Mouse (Mus musculus) hindbrain, embryonic 12.5 days (tissue): ENCODE measurements around the gene 1810010D01Rik. TPM values are rescaled to one million over a fixed set of nuclear protein-coding genes. Genes with fewer than 3 reads are reported as not detected.

ENCODE experiments used
- ATAC-seq: fragments of 200-750 bp; cut with Nextera tagmentation; 2 replicates; pipeline ENCODE4 v1.8.0; 2017; ENCODE audit warnings: moderate TSS enrichment; ENCODE audit not compliant: low FRiP score
- H3K27ac ChIP-seq: fragments of 300-500 bp; sonication (generic); 2 replicates; pipeline ENCODE4 v1.5.1; 2016; ENCODE audit warnings: mild to moderate bottlenecking
- H3K27me3 ChIP-seq: fragments of 300-500 bp; sonication (generic); 2 replicates; pipeline ENCODE4 v1.6.1; 2016; ENCODE audit warnings: mild to moderate bottlenecking
- H3K36me3 ChIP-seq: fragments of 300-500 bp; sonication (generic); 2 replicates; pipeline ENCODE4 v1.6.1; 2016; ENCODE audit warnings: mild to moderate bottlenecking
- H3K4me1 ChIP-seq: fragments of 300-500 bp; sonication (generic); 2 replicates; pipeline ENCODE4 v1.6.1; 2016
- H3K4me2 ChIP-seq: fragments of 300-500 bp; sonication (generic); replicated peaks from 2 replicates; pipeline ENCODE4 v1.6.1; 2016; ENCODE audit warnings: mild to moderate bottlenecking
- H3K4me3 ChIP-seq: fragments of 300-500 bp; sonication (generic); 2 replicates; pipeline ENCODE4 v1.5.1; 2016; ENCODE audit warnings: mild to moderate bottlenecking
- H3K9ac ChIP-seq: fragments of 300-500 bp; sonication (generic); 2 replicates; pipeline ENCODE4 v1.6.1; 2016; ENCODE audit warnings: mild to moderate bottlenecking, moderate library complexity
- H3K9me3 ChIP-seq: fragments of 300-500 bp; sonication (generic); replicated peaks from 2 replicates; pipeline ENCODE4 v1.6.1; 2016; ENCODE audit warnings: mild to moderate bottlenecking
- WGBS: fragments of 180-500 bp; shearing (Covaris S2); methylation state at CpG from one replicate; pipeline ENCODE4 v1.1.7; 2016; 5-methylcytosine and 5-hydroxymethylcytosine counted together
- polyA plus RNA-seq: library from polyadenylated mRNA; unstranded; fragments of >200 nt; fragmentation: Nextera tagmentation; extraction: Ambion mirVana; gene quantifications from 2 replicates; pipeline ENCODE4 v1.2.1, GENCODE M21; 2016

1810010D01Rik gene
- 0.35 TPM in 1 of 2 replicates, not detected in the other for polyA plus RNA-seq

DNA sequence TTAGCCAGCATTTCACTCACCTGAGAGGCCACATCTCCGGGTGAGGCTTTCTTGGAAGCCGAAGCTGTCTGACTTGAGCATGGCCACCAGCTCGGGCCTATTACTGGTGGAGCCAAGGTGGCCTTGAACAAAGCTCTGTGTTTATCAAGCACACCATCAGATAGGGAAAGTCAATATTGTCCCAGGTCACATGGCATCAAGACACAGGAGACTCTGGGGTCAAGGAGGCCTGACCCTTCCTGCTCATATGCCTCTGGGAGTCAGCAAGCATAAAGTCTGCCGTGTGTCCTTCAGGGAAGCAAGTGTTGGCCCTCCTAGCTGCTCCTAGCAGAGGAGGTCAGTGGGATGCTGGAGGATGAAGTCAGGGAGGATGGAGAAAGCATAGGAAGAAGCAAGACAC is at the start of gene 1810010D01Rik:
Gene 1810010D01Rik (minus strand): TSS at position 114 of the 400 bp plus-strand sequence.
- 0 out of 2 replicates have a peak, but pooled peaks cover 6% of the 10 kb centered on the region for H3K27me3 ChIP-seq
- 82% methylated on average over 4 of the region's 4 CpGs for WGBS
- no peaks in the 10 kb centered on the region for H3K9me3 ChIP-seq
- no peak within 1 kb of the TSS for H3K4me3 ChIP-seq
- peak within 1 kb of the TSS; percentile 97 for H3K27ac ChIP-seq
- peaks cover 42% of the 10 kb centered on the region for H3K4me1 ChIP-seq
- H3K9ac ChIP-seq: no peak within 1 kb of the TSS
- H3K4me2 ChIP-seq: no peak within 1 kb of the TSS
- H3K36me3 ChIP-seq: no peaks in the 10 kb centered on the region
- no peak for ATAC-seq

DNA sequence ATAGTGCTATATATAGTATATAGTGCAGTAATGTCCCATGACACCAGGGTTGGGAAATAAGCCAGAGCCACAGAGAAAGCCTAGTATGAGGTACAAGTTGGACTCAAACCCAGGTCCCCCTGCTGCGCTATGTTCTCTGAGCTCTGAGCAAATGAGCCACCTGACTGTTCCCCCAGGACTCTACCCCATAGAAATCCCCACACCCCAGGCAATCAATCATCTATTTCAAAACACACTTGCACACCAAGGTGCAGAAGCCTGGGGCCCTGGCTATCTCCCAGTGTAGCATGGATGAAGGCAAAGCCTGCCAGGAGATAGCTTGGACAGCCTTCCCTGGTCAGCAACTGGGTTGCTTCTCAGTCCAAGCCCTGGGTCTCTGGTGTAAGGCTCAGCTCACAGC is 48.2 kb upstream of the 1810010D01Rik start:
- 82% methylated on average over 1 of the region's 1 CpGs for WGBS
- no peak overlapping the region for H3K4me2 ChIP-seq

DNA sequence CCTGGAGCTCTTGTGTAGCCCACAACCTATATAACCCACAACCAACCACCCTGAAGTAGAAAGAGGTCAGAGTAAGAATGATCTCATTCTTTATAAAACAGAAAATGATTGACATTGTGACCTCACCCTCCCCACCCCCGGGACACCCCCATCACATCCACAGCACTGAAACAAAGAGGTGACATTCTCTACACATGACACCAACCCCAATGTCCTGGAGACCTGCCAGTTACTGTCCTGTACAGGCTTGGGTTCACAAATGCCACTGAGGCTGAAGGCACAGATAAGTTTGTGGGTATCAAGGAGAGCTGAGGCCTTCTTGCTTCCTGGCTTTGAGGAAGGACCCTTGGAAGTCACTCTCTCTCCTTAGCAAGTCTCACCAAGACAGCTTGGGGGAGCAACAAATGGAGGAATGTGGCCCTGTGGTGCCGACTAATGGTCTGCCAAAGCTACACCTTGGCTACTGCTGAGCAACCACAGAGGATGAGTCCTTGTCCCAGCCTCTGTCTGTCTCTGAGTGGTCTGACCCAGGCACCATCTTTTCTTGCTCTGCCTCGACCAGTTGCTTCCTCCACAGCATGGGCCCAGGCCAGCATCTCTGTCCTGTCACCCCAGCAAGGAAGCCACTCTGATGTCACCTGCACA is 46.2 kb upstream of the 1810010D01Rik start:
- H3K9me3 ChIP-seq: no peaks in the 10 kb centered on the region
- H3K4me3 ChIP-seq: no peak overlapping the region
- 60% methylated on average over 3 of the region's 3 CpGs for WGBS
- no peaks in the 10 kb centered on the region for H3K4me1 ChIP-seq
- no peak overlapping the region for H3K27ac ChIP-seq
- H3K27me3 ChIP-seq: no peaks in the 10 kb centered on the region
- 0 out of 2 replicates have a peak, but pooled peaks cover 4% of the 10 kb centered on the region for H3K36me3 ChIP-seq
- H3K4me2 ChIP-seq: no peak overlapping the region
- no peak overlapping the region for H3K9ac ChIP-seq
- no peak for ATAC-seq

More for the DNA sequence above, 48.2 kb upstream of the 1810010D01Rik start:
- Histone ChIP-seq H3K27me3 (no peaks in the 10 kb centered on the region), H3K9ac (no peak overlapping the region), H3K4me1 (no peaks in the 10 kb centered on the region), H3K4me3 (no peak overlapping the region), H3K27ac (no peak overlapping the region), H3K9me3 (no peaks in the 10 kb centered on the region), H3K36me3 (peaks cover 12% of the 10 kb centered on the region; the same call in 1 of the 2 replicates)
- ATAC-seq: no peak

DNA sequence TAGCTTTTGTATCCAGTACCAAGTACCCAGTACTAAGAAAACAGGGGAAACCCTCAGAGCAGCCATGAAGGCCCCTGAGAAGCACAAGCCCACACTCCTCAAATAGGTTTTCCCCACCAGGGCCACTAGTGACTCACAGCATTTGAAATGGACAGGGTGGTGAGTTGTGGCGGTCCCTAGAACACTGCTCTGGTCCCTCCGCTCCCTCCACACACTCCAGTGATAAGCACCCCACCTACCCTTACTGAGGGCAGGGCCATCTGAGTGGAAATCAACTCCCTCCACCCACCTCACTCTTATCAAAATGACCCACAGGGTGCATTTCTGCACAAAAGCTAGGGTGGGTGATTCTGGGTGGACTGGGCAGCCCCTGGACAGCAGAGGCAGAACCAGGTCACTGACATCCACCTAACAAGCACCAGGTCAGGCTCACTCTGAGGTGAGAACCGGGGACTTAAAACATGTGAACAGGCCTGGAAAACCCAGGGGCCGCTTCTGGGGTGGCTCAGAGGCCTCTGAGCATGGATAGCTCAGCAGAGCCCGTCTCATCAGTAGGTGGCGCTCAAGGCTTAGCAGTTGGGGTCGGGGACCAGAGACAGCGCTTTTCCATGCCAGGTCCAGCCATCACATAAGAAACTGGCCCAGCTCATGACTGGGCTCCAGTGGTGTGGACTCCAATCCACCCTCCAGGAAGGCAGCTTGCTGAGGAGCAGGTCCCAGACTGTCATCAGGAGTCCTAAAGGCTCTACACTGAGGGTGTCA is 45.0 kb upstream of the 1810010D01Rik start:
- Histone ChIP-seq H3K4me3 (no peak overlapping the region), H3K9me3 (no peaks in the 10 kb centered on the region), H3K9ac (no peak overlapping the region), H3K27me3 (no peaks in the 10 kb centered on the region), H3K27ac (no peak overlapping the region), H3K36me3 (0 out of 2 replicates have a peak, but pooled peaks cover 4% of the 10 kb centered on the region), H3K4me2 (no peak overlapping the region), H3K4me1 (no peaks in the 10 kb centered on the region)
- 25% methylated on average over 8 of the region's 8 CpGs for WGBS
- peak; percentile 79 for ATAC-seq

DNA sequence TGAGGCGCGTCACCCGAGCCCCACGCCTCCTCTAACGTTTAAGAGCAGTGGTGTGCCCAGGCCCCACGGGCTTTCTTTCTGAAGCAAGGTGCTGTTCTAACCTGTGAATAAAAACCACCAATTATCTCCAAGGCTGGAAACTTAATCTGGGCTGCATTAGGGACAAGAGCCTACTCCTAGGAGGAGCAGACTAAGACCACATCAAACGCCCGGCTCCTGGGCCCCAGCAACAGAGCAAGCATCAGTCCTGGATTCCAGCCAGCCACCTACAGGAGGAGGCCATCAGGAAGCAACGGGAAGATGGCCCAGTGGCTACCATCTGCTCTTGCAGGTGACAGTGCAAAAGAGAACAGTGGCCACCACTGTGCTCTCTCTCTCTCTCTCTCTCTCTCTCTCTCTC is 42.3 kb upstream of the 1810010D01Rik start:
- Histone ChIP-seq H3K9me3 (no peaks in the 10 kb centered on the region), H3K27me3 (no peaks in the 10 kb centered on the region), H3K36me3 (no peaks in the 10 kb centered on the region), H3K4me3 (no peak overlapping the region), H3K4me2 (no peak overlapping the region), H3K9ac (no peak overlapping the region), H3K27ac (no peak overlapping the region), H3K4me1 (no peaks in the 10 kb centered on the region)
- ATAC-seq: no peak
- 80% methylated on average over 9 of the region's 9 CpGs for WGBS

DNA sequence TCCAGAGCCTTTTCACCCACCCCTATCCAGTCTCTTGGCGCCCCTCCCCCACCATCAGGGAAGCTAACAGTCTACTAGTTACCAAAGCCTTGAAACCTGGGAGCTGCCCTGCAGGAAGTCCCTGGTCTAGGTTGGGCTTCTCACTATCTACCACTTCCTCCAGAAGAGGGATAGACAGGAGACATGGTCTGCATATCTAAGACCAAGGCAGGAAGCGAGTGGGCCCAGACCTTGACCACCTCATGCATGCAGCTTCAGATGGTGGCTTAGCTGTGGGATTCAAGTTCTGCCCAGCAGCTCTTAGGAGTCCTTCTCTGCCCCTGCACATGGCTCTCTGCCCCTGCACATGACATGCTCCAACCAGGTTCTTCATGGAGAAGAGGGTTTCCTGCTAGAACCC is 41.0 kb upstream of the 1810010D01Rik start:
- Histone ChIP-seq H3K27ac (no peak overlapping the region), H3K4me3 (no peak overlapping the region), H3K4me1 (no peaks in the 10 kb centered on the region), H3K4me2 (no peak overlapping the region), H3K9ac (no peak overlapping the region), H3K9me3 (no peaks in the 10 kb centered on the region), H3K36me3 (no peaks in the 10 kb centered on the region), H3K27me3 (0 out of 2 replicates have a peak, but pooled peaks cover 4% of the 10 kb centered on the region)
- no peak for ATAC-seq
- 87% methylated on average over 2 of the region's 2 CpGs for WGBS

DNA sequence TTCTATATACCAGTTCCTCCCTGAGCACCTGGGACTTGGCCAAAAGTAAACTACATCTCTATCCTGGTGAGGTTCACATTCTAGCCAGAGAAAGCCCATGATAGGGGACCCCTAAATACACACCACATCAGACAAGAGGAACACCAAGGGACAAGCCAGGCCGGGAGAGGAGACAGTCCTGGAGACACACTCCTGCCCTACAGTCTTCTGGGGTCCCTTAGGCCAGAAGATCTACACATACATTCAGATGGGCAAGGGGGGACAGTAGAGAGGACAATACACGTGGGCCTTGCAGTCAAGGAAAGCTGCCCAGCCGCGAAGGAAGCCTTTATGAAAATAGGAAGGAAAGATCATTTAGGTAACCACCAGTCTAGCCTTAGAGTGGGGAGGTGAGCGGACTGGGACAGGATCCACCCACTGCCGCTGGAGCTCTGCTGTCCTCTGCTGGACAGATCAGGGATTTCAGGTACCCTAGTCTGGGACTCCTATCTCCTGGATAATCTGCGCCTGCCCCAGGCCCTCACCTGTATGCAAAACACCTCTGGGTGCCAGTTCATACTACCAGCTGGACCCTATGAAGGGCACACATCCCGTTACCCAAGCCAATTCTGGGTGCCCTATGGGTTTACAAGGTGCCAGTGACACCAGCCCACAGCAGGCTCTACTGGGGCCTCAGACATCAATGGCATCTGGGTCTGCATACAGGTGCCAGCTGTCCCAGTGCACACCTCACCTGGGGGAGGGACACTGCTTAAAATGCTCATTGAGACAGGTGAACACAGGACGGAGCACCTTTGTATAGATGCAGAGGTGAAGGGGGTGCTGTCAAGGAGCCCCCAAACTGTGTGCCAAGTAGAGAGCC is 35.2 kb upstream of the 1810010D01Rik start:
- H3K4me3 ChIP-seq: no peak overlapping the region
- ATAC-seq: peak; percentile 63; the same call in 1 of the 2 replicates
- H3K9me3 ChIP-seq: no peaks in the 10 kb centered on the region
- 0 out of 2 replicates have a peak, but pooled peaks cover 4% of the 10 kb centered on the region for H3K4me1 ChIP-seq
- H3K4me2 ChIP-seq: no peak overlapping the region
- H3K9ac ChIP-seq: no peak overlapping the region
- 12% methylated on average over 9 of the region's 9 CpGs for WGBS
- no peak overlapping the region for H3K27ac ChIP-seq
- no peaks in the 10 kb centered on the region for H3K36me3 ChIP-seq
- H3K27me3 ChIP-seq: 0 out of 2 replicates have a peak, but pooled peaks cover 12% of the 10 kb centered on the region

DNA sequence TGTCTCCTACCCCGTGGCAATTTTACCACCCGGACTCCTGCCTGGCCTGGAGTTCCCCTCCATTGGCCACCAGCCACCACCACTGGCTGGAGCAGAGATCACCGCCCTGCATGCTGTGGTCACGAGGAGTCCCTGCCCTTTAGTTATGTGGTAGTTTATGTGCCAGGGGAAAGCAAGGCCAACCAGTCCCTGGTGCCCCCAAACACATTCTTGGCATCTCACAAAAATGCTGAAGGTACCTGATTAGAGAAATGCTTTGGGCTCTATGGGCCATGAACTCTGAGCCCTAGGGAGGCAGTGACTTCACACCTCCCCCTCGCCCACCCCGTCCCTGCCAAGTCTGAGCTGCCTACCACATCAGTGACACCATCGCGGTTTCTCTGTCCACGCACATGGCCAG is 34.1 kb upstream of the 1810010D01Rik start:
- H3K4me1 ChIP-seq: 0 out of 2 replicates have a peak, but pooled peaks cover 4% of the 10 kb centered on the region

DNA sequence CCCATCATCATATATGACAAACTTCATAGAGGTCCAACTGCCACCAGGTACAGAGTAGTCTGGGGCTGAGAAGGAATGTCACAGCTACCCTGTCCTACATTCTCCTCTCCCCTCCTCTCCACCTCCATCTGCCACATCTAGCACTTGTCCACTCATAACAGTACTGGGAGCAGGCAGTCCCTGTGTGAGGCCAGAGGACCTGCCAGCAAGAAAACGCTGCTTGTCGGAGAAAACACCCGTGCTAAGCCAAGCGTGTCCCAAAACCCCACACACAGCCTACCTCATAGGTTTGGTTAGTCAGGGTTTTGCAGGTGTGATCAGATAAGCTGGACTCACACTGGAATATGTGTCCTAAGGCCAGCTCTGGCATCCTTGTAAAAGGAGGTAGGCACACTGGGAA is 33.0 kb upstream of the 1810010D01Rik start:
- H3K27ac ChIP-seq: no peak overlapping the region
- 0 out of 2 replicates have a peak, but pooled peaks cover 4% of the 10 kb centered on the region for H3K4me1 ChIP-seq
- ATAC-seq: no peak
- 84% methylated on average over 4 of the region's 4 CpGs for WGBS
- no peaks in the 10 kb centered on the region for H3K36me3 ChIP-seq
- H3K9ac ChIP-seq: no peak overlapping the region
- H3K27me3 ChIP-seq: 0 out of 2 replicates have a peak, but pooled peaks cover 12% of the 10 kb centered on the region
- no peak overlapping the region for H3K4me2 ChIP-seq
- no peak overlapping the region for H3K4me3 ChIP-seq
- H3K9me3 ChIP-seq: no peaks in the 10 kb centered on the region

More for the DNA sequence above, 34.1 kb upstream of the 1810010D01Rik start:
- Histone ChIP-seq H3K9me3 (no peaks in the 10 kb centered on the region), H3K9ac (no peak overlapping the region), H3K27me3 (0 out of 2 replicates have a peak, but pooled peaks cover 12% of the 10 kb centered on the region), H3K27ac (no peak overlapping the region), H3K4me2 (no peak overlapping the region), H3K4me3 (no peak overlapping the region), H3K36me3 (no peaks in the 10 kb centered on the region)
- 84% methylated on average over 9 of the region's 9 CpGs for WGBS
- ATAC-seq: no peak

DNA sequence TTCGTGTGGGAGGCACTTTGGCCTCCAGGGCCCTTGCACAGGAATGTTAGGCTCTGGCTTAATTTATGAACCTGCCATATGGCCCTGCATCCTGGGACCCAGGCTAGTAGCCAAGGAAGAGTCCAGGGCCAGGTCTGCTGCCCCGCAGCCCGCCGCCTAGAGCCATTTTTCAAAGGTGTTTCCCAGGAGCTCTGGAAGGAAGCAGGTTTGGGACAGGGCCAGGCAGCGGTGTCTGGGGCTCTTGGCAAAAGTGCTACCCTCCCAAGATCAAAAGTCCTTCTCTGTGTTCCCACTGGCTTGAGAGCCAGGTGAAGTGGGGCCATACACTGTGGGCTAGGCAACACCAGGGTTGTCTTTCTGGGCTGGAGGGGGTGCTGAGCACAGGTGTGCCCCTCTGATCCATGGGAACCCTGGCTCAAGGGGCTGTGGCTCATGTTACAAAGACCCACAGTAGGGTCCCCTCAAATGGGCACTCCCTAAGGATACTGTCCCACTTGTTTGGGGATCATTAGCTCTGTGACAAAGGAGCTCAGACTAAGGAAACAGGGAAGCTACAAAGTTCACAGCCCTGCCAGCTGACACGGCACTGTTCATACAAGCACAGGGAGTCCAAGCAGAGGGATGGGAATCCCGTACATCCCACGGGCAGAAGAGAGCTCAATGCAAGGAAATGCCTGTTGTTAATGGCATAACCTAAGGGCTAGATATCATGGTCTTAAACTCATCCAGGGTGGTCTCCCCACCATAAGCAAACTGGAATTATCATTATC is 32.0 kb upstream of the 1810010D01Rik start:
- ATAC-seq: no peak
- no peaks in the 10 kb centered on the region for H3K9me3 ChIP-seq

DNA sequence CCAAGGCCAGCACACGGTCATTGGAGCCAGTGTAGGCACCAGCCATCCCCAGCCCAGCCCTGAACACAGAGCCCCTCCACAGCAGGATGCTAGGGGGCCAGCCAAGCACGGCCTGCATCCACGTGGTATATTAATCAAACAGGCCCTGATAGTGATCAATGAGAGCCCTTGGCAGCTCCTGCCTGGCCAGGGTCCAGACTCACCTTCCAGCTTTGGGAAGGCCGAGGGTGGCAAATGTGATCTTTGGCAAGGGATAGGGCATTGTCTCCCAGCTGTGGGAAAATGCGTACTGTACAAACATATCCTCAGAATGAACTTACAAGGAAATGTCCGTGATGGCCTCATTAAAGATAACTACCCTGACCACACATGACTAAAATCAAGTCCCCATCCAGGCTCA is 31.2 kb upstream of the 1810010D01Rik start:
- Histone ChIP-seq H3K4me1 (0 out of 2 replicates have a peak, but pooled peaks cover 4% of the 10 kb centered on the region), H3K9ac (no peak overlapping the region), H3K27ac (no peak overlapping the region), H3K36me3 (no peaks in the 10 kb centered on the region), H3K27me3 (0 out of 2 replicates have a peak, but pooled peaks cover 8% of the 10 kb centered on the region), H3K4me3 (no peak overlapping the region), H3K4me2 (no peak overlapping the region), H3K9me3 (no peaks in the 10 kb centered on the region)
- whole genome bisulfite sequencing: 61% methylated on average over 6 of the region's 6 CpGs
- no peak for ATAC-seq

More for the DNA sequence above, 32.0 kb upstream of the 1810010D01Rik start:
- no peaks in the 10 kb centered on the region for H3K36me3 ChIP-seq
- no peak overlapping the region for H3K27ac ChIP-seq
- no peak overlapping the region for H3K4me2 ChIP-seq
- H3K4me3 ChIP-seq: no peak overlapping the region
- 0 out of 2 replicates have a peak, but pooled peaks cover 4% of the 10 kb centered on the region for H3K4me1 ChIP-seq
- H3K9ac ChIP-seq: no peak overlapping the region
- 74% methylated on average over 8 of the region's 8 CpGs for WGBS
- 0 out of 2 replicates have a peak, but pooled peaks cover 12% of the 10 kb centered on the region for H3K27me3 ChIP-seq
